Mouse (Mus musculus): ENCODE measurements at regions not wholly inside any gene's neighbourhood (a gene's known extent, or its start where the extent isn't known, plus 50 kb on each side); places are given as distances from the start of the nearest gene placed in this dataset.

GRCm38 (mm10) chr12:27140335-27140702 is 202.1 kb downstream of the Sox11 start:
- peak; percentile 12 for DNase-seq

GRCm38 (mm10) chr12:27139683-27140334 is 202.6 kb downstream of the Sox11 start:
- DNase-seq = no peak

- no peak for DNase-seq
Observed at GRCm38 (mm10) chr12:27138663-27139633, 203.4 kb downstream of the Sox11 start.

GRCm38 (mm10) chr12:27135997-27136559 is 206.3 kb downstream of the Sox11 start:
- no peak for DNase-seq

- no peak for DNase-seq
Observed at GRCm38 (mm10) chr12:27130544-27130943, 211.8 kb downstream of the Sox11 start.

- DNase-seq = no peak
Observed at GRCm38 (mm10) chr12:27127054-27127605, 215.2 kb downstream of the Sox11 start.

GRCm38 (mm10) chr12:27118581-27118980 is 223.8 kb downstream of the Sox11 start:
- no peak for DNase-seq

GRCm38 (mm10) chr12:27115392-27115791 is 227.0 kb downstream of the Sox11 start:
- no peak for DNase-seq

- no peak for DNase-seq
Observed at GRCm38 (mm10) chr12:27104925-27105571, 237.3 kb downstream of the Sox11 start.

GRCm38 (mm10) chr12:27102996-27103395 is 239.4 kb downstream of the Sox11 start:
- DNase-seq = no peak

GRCm38 (mm10) chr12:27089206-27089605 is 253.2 kb downstream of the Sox11 start:
- no peak for DNase-seq

- no peak for DNase-seq
Observed at GRCm38 (mm10) chr12:27085890-27086289, 256.5 kb downstream of the Sox11 start.

GRCm38 (mm10) chr12:27083645-27084550 is 258.5 kb downstream of the Sox11 start:
- DNase-seq = no peak

- DNase-seq = no peak
Observed at GRCm38 (mm10) chr12:27083089-27083488, 259.3 kb downstream of the Sox11 start.

- no peak for DNase-seq
Observed at GRCm38 (mm10) chr12:27082624-27083023, 259.8 kb downstream of the Sox11 start.

GRCm38 (mm10) chr12:27076107-27076738 is 266.2 kb downstream of the Sox11 start:
- no peak for DNase-seq

GRCm38 (mm10) chr12:27065011-27065517 is 277.3 kb downstream of the Sox11 start:
- DNase-seq = no peak

GRCm38 (mm10) chr12:27063518-27063917 is 278.9 kb downstream of the Sox11 start:
- no peak for DNase-seq

- no peak for DNase-seq
Observed at GRCm38 (mm10) chr12:27062511-27063264, 279.7 kb downstream of the Sox11 start.

GRCm38 (mm10) chr12:27062061-27062461 is 280.3 kb downstream of the Sox11 start:
- DNase-seq = no peak

Data from adrenal gland, adult 8-10 months (tissue).